Mouse (Mus musculus) cortical plate, adult 2 months (tissue): ENCODE measurements around the gene Eif2d.

Experiments used
- CTCF ChIP-seq: fragments of 200-500 bp; IDR thresholded peaks from 2 replicates; pipeline ENCODE4 v1.5.1; 2011; ENCODE audit warnings: mild to moderate bottlenecking, control low read depth, low read length; ENCODE audit not compliant: insufficient read depth; ENCODE audit errors: extremely low read depth
- POLR2A ChIP-seq: fragments of 200-500 bp; IDR thresholded peaks from 2 replicates; pipeline ENCODE4 v1.6.1; 2011; ENCODE audit warnings: mild to moderate bottlenecking, low read length, control low read depth; ENCODE audit not compliant: insufficient read depth; ENCODE audit errors: extremely low read depth

GRCm38 (mm10) chr1:131174299-131174861, 21.4 kb downstream of the Eif2d start:
- TF ChIP-seq POLR2A (no peak), CTCF (no peak)
